Mouse (Mus musculus) forelimb bud, embryonic 11.5 days (tissue): ENCODE measurements at regions not wholly inside any gene's neighbourhood (a gene's known extent, or its start where the extent isn't known, plus 50 kb on each side); places are given as distances from the start of the nearest gene placed in this dataset.

Source experiments
- DNase-seq: peaks from one replicate; pipeline ENCODE4 v3.0.0-alpha.2; 2012; ENCODE audit warnings: low read depth, low spot score

- DNase-seq: no peak
Observed at GRCm38 (mm10) chr16:30118876-30119275, 54.7 kb downstream of the Hes1 start.

- peak; percentile 51 for DNase-seq
Observed at GRCm38 (mm10) chr16:30120330-30121265, 56.4 kb downstream of the Hes1 start.

- DNase-seq: no peak
Observed at GRCm38 (mm10) chr16:30121596-30121995, 57.4 kb downstream of the Hes1 start.

DNA sequence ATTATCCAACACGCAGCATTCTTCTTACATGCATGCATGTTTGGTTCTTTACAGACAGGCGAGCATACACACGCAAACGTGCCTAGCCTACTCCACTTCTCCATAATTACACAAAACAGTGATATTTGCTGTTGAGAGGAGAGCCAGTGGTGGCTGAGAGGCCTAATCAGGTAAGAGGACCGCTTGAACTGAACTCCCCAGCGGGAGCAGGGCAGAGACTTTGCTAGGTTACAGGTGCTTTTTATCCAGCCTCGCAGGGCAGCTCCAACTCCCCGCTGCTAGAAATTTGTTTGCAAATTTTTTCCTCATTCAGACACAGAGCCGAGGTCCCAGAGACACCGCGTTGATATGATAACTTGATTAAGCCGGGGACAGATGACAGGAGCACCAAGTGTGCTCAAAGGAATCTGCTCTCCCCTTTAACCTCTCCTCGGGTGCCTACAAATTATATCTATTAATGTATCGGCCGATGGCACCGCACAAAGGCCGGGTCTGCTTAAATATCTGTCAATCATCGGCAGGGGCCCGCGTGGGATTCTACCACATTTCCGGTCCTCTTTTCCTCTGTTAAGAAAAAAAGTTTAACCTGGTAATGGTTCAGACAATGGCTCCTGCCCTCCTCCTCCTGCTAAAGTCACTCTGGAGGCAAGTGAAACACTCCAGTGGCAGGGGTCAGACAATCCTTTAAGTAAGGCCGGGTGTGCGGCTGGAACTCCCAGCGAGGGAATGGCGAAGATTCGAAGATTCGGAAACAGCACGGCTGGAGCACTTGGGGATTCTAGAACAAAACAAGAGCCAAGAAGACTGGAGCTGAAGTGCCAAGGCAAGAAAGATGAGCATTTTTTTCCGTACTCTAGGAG is 58.3 kb downstream of the Hes1 start:
- DNase-seq: no peak

DNA sequence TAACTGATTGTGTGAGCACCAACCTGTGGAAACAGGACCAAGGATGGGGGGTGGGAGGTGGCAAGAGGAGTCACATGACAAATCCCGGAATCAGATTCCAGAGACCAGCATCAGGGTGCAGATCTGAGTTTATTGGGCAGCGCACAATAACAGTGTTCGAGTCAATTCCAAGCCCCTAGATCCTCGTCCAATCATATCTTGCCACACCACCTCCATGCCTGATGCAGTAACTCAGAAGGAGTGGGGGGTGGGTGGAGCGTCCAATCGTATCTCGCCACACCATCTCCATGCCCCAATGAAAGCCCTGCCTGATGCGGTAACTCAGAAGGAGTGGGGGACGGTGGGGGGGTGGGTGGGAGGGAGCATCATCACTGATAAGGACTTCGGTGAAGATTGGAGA is 62.8 kb downstream of the Hes1 start:
- no peak for DNase-seq

DNA sequence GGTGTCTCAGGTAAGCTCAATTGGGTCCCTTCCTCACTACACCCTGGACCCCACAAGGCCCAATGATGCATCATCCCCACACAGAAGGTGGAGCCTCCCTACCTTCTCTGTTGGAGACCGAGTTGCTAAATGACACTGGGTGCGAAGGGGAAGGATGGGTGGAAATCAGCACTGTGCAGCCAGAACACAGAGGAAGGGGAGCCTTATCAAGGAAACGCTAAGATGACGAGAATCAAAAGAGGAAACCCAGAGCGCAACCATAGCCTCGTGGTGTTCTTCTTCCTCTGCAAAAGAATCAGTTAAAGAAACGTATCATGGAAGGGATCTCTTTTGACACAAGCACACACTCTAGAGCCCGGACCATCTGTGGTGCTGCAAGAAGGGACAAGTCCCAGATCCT is 64.6 kb downstream of the Hes1 start:
- no peak for DNase-seq

- DNase-seq: no peak
Observed at GRCm38 (mm10) chr16:30129218-30130112, 65.3 kb downstream of the Hes1 start.

- no peak for DNase-seq
Observed at GRCm38 (mm10) chr16:30130113-30130471, 65.9 kb downstream of the Hes1 start.

GRCm38 (mm10) chr16:30132086-30132485 is 67.9 kb downstream of the Hes1 start:
- no peak for DNase-seq

DNA sequence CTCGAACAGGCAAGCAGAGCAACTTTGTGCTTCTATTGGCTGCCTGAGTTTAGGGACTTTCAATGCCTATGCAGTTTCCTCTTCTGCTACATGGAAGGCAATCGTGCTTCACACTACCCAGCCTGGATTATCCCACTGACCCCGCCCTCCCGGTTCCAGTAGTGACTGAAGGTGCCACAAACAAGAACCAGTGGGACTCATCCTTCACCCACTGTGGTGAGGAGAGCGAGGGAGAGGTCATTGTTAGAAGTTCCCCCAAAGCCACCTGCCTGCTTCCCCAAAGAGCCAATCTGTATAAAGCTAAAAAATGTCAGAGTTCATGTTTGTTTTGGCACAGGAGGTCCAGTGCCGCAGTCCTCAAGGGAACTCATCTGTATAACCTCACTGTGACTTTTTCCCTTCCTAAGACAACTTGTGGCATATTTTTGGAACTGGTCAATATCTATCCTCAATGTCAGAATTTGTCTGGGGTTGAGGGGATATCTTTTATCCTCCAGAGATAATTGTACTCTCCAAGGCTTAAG is 70.5 kb downstream of the Hes1 start:
- DNase-seq: no peak

DNA sequence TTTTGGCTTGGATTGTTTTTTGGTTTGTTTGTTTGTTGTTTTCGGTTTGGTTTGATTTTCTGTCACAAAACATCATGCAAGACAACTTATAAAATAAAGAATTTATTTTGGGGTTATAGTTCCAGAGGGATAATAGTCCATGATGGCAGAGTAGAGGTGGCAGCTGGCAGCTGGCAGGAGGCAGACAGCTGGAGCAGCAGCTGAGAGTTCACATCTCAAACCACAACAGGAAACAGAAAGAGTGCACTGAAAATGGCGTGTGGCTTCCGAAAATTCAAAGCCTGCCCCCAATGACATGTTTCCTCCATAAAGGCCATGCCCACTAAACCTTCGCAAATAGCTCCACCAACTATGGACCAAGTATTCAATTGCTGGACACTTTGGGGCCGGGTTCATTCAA is 72.7 kb downstream of the Hes1 start:
- DNase-seq: no peak

DNA sequence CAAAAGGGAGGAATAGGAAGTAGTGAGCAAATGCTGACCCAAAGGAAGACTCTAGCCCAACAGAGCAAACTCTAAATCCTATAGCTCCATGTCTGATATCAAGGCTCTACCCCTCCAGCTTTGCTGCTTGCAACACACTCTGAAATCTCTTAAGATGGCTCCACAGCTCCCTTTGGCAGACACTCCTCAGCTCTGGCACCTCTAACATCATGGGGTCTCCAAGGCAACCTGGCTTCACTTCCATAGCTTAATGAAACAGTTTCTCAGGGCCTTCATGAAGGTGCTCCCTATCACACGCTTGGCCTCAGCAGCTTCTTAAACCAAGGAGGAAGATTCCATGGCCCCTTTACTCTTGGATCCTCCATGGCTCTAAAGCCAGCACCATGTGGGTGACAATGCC is 73.6 kb downstream of the Hes1 start:
- DNase-seq: no peak

DNA sequence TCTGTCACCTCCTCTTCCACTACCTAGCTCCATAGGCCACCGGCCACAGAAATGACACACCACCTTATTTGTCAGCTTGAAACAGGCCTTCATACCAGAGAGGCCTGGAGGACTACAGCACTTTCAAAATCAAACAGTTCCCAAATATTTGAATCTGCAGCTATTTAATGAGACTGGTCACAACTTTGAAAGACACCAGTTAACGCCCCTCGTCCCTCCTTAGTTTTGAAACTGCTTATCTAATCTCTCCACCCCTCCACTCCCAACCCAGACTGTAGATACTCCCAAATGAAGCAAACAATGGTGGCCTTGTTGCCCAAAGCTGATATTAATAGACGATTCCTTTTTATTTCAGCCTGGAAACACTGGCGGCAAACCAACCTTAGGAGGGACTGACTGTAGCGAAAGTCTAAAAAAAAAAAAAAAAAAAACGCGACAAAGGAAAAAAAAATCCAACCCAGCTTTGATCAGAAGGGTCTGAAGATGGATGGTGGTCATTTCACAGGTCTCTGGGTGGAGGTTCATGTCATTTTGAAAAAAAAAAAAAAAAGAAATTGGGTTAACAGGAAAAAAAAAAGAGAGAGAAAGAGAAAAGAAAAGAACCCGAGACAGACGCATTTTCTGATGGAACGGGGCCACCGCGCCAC is 80.8 kb downstream of the Hes1 start:
- DNase-seq: no peak

DNA sequence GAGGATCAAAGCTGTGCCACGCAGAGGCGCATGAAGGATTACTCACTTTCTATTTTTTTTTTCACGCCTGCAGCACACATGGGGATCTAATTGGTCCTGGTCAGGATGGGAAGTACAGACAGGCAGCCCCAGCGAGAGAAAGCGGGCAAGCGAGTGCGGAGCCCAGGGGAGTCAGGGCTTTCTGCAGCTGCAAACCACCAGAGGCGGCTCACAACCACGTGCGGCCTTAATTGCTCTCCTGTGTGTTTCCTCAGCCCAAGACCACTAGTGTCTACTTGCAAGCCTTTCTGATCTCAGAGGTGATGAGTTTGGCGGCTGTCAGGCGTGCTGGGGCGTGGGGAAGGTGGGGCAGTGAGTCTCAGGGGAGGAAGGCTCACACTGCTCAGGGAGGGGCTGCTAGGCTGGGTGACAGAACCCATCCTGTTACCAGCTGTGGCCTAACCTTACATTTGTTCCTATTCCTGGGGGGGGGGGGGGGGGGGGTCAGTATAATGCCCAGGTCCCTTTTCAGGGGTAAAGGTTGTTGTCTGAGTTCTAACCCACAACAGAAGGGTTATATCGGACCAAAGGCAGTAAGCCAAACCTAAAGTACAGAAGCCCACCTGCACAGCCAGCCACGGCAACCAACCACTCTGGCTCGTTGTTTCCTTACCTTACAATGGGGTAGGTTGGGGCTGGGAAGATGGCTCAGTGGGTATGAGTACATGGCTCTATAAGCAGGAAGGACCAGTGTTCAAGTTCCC is 81.5 kb downstream of the Hes1 start:
- DNase-seq: peak; percentile 78

DNA sequence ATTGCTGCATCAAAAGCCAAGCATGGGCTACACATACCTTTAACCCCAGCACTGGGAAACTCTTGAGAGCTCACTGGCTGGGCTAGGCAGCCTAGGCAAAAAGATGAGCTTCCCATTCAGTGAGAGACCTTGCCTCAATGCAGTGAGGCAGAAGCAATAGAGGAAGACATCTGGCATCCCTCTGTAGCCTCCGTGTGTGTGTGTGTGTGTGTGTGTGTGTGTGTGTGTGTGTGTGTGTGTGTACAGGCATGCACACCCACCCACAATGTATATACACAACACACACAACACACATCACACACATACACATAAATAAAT is 82.0 kb downstream of the Hes1 start:
- no peak for DNase-seq

DNA sequence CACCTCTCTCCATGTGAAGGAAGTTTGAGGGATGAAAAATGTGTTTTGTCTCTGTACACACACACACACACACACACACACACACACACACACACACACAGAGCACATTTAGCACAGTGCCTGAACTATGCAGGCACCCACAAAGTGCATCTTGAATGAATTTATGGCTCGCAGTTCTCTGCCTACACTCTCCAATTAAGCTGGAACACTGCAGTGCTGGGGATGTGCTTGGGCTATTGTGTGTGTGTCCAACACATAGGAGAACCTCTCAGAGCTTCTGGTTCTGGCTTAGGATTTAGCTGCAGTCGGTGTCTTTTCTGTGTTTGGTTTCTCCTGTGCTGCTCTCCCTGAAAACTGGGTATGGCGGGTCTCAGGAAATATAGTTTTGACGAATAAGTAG is 83.1 kb downstream of the Hes1 start:
- DNase-seq: no peak

DNA sequence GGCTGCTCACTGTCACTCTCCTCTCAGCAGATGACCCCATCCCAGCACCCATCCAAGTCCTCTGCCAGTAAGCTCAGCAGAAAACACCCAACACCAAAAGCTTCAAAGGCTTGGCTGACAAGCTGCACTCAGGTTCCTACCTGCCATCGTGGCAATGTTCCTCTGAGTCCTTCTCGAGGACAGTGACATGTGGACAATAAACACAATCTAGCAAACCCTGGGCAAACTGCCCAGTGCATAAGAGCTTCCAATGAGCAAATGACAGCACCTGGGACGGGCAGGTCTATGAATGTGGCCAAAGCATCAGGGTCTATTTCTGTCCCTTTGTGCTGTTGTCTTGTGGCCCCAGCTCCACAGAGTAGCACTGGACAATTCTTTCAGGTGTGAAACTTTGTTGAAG is 86.9 kb downstream of the Hes1 start:
- DNase-seq: no peak

GRCm38 (mm10) chr16:30155070-30155469 is 90.9 kb downstream of the Hes1 start:
- DNase-seq: no peak

DNA sequence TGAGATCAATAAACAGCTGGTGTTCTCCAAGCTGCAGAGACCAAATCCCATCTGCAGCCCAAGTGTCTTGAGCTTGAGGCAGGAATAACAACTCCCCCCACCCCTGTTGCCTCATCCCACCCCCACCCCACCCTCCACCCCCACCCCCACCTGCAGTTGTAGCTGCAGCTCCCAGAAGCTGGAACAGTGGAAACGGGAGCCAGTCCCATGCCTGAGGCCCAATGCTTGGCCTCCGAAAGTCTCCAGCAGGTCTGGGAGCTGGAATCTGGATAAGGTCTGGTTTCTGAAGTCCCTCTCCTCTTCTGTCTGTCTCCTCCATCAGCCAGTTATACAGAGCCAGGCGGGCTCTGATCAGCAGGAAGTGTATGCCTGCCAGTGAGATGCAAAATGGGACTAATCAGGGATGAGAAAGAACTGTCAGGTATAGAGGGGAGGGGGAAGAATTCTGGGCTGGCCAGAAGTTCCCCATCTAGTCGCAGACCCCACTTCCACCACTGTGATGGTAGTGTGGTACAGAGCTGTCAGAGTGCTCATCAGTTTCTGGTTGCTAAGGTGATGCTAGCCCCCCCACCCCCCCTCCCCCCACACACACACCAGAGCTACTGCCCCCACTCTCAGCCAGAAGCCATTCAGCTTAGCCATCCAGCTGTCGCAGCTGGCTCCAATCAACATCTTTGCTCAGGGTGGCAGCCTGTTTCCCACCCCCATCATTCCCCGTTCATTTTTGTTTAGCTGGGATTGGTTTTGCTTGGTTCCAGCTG is 91.5 kb downstream of the Hes1 start:
- DNase-seq: peak; percentile 77

GRCm38 (mm10) chr16:30158184-30158583 is 94.0 kb downstream of the Hes1 start:
- no peak for DNase-seq
